Mouse (Mus musculus) stomach, embryonic 15.5 days (tissue): ENCODE measurements at regions not wholly inside any gene's neighbourhood (a gene's known extent, or its start where the extent isn't known, plus 50 kb on each side); places are given as distances from the start of the nearest gene placed in this dataset.
A peak's percentile ranks its signal among the peaks of the same experiment; 100 is the strongest.

ENCODE experiments used
- ATAC-seq: fragments of 200-750 bp; cut with Nextera tagmentation; 2 replicates; pipeline ENCODE4 v1.8.0; 2017; ENCODE audit warnings: low read depth, moderate number of reproducible peaks, moderate TSS enrichment; ENCODE audit not compliant: insufficient read depth, low FRiP score
- H3K27ac ChIP-seq: fragments of 300-500 bp; sonication (generic); 2 replicates; pipeline ENCODE4 v1.5.1; 2015; ENCODE audit warnings: mild to moderate bottlenecking, inconsistent platforms
- H3K27me3 ChIP-seq: fragments of 300-500 bp; sonication (generic); replicated peaks from 2 replicates; pipeline ENCODE4 v1.6.1; 2015; ENCODE audit warnings: inconsistent platforms
- H3K36me3 ChIP-seq: fragments of 300-500 bp; sonication (generic); 2 replicates; pipeline ENCODE4 v1.6.1; 2015; ENCODE audit warnings: inconsistent platforms
- H3K4me1 ChIP-seq: fragments of 300-500 bp; sonication (generic); 2 replicates; pipeline ENCODE4 v1.6.1; 2015; ENCODE audit warnings: inconsistent platforms
- H3K4me2 ChIP-seq: fragments of 300-500 bp; sonication (generic); 2 replicates; pipeline ENCODE4 v1.6.1; 2015; ENCODE audit warnings: mild to moderate bottlenecking, inconsistent platforms
- H3K4me3 ChIP-seq: fragments of 300-500 bp; sonication (generic); replicated peaks from 2 replicates; pipeline ENCODE4 v1.5.1; 2015; ENCODE audit warnings: inconsistent platforms
- H3K9ac ChIP-seq: fragments of 300-500 bp; sonication (generic); 2 replicates; pipeline ENCODE4 v1.6.1; 2015; ENCODE audit warnings: inconsistent platforms
- H3K9me3 ChIP-seq: fragments of 300-500 bp; sonication (generic); 2 replicates; pipeline ENCODE4 v1.6.1; 2016; ENCODE audit warnings: inconsistent platforms
- WGBS: fragments of 180-500 bp; shearing (Covaris S2); methylation state at CpG from one replicate; pipeline ENCODE4 v1.1.7; 2015; 5-methylcytosine and 5-hydroxymethylcytosine counted together

DNA sequence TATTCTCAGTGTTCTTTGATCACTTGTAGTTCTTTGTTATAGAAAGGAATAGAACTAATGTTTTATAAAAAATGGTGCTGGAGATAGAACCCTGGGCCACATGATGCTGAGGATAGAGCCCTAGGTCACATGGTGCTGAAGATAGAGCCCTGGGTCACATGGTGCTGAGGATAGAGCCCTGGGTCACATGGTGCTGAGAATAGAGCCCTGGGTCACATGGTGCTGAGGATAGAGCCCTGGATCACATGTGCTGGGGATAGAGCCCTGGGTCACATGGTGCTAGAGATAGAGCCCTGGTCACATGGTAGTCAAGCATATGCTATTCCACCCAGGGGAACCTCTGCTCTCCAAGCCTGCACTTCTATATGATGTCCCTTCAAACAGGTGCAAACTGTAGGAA, 337.5 kb upstream of the Adamts16 start:
- Histone ChIP-seq H3K27me3 (no peaks in the 10 kb centered on the region), H3K9me3 (no peaks in the 10 kb centered on the region), H3K4me3 (no peak overlapping the region), H3K9ac (no peak overlapping the region), H3K27ac (no peak overlapping the region), H3K4me1 (no peaks in the 10 kb centered on the region), H3K36me3 (no peaks in the 10 kb centered on the region), H3K4me2 (no peak overlapping the region)
- ATAC-seq: no peak

DNA sequence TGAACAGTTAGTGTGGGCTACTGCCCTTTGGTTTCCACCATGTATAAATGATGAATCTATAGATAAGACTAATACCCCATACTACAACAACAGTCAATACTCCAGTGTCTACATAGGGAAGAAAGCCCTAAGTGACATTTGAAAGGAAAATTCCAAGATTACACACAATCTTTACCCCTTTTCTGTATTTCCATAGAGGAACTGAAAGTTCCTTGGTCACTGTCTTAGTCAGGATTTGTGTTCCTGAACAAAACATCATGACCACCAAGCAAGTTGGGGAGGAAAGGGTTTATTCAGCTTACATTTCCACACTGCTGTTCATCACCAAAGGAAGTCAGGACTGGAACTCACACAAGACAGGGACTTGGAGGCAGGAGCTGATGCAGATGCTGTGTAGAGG, 332.7 kb upstream of the Adamts16 start:
- no peak for ATAC-seq
- no peaks in the 10 kb centered on the region for H3K27me3 ChIP-seq
- H3K4me3 ChIP-seq: no peak overlapping the region

GRCm38 (mm10) chr13:71166226-71166625, 324.6 kb upstream of the Adamts16 start:
- no peak overlapping the region for H3K4me3 ChIP-seq
- H3K9ac ChIP-seq: no peak overlapping the region
- WGBS: 75% methylated on average over 3 of the region's 3 CpGs
- ATAC-seq: no peak
- no peaks in the 10 kb centered on the region for H3K4me1 ChIP-seq
- H3K36me3 ChIP-seq: no peaks in the 10 kb centered on the region
- H3K27ac ChIP-seq: no peak overlapping the region
- H3K9me3 ChIP-seq: no peaks in the 10 kb centered on the region
- H3K4me2 ChIP-seq: no peak overlapping the region
- no peaks in the 10 kb centered on the region for H3K27me3 ChIP-seq

More for the DNA sequence above, 332.7 kb upstream of the Adamts16 start:
- Histone ChIP-seq H3K4me2 (no peak overlapping the region), H3K4me1 (no peaks in the 10 kb centered on the region), H3K27ac (no peak overlapping the region), H3K9ac (no peak overlapping the region), H3K9me3 (no peaks in the 10 kb centered on the region), H3K36me3 (no peaks in the 10 kb centered on the region)

DNA sequence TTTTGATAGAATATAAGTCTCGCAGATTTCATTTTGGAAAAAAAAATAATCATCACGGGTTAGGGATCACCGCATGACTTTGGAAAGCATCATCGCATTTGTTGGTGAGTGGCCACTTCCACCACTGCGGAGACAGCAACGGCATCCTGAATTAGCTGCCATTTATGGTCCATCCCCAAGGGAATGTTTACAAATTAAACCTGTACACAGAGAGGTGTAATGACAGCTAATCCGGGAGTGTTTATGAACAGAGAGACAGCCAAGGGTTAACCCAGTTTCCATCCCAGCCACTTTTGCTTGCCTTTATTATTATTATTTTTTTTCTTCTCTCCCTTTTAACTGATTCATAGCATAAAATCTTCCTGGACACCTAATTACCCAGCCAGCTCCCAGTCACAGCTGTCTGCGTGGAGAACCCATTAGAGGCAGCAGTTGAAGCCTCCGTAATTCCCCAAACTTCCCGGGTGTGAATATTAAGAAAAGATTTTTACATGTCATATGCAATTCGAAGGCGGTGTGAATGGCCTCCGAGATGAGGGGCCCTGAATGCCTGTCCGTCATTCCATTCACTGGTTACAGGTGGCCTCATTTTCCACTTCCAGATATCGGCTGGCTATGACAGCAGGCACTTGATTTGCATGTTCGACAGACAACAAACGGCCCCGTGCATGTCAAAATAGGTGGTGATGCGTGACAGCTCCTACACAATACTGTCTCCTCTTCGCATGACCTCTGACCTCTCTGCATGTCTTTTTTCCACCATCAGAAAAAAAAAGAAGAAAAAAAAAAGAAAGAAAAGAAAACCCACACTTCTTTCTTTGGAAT, 323.7 kb upstream of the Adamts16 start:
- Histone ChIP-seq H3K36me3 (no peaks in the 10 kb centered on the region), H3K4me2 (no peak overlapping the region), H3K4me1 (no peaks in the 10 kb centered on the region), H3K9ac (no peak overlapping the region), H3K4me3 (no peak overlapping the region), H3K9me3 (no peaks in the 10 kb centered on the region), H3K27me3 (no peaks in the 10 kb centered on the region), H3K27ac (no peak overlapping the region)
- 70% methylated on average over 20 of the region's 20 CpGs for WGBS
- no peak for ATAC-seq

DNA sequence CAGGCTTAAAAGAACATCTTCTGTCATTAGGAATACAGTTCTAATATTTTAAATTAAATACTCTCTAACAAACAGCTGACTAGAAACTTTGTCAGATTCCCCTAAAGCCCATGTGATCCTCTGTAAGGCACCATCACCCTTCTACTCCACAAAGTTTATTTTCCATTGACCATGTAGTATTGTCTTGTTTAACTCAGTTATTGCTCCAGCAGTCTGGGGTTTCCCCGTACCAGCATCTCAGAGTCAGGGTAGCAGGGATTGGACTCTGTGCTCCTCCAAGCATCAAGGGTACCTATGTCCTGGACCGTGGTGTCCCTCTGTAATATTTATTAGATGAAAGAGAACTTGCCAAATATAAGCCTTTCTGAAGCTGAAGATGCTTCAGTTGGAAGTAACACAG, 322.4 kb upstream of the Adamts16 start:
- ATAC-seq: no peak
- no peaks in the 10 kb centered on the region for H3K27me3 ChIP-seq
- no peak overlapping the region for H3K4me2 ChIP-seq
- H3K36me3 ChIP-seq: no peaks in the 10 kb centered on the region
- 83% methylated on average over 2 of the region's 2 CpGs for WGBS
- no peaks in the 10 kb centered on the region for H3K9me3 ChIP-seq
- H3K9ac ChIP-seq: no peak overlapping the region
- H3K4me3 ChIP-seq: no peak overlapping the region
- H3K4me1 ChIP-seq: no peaks in the 10 kb centered on the region
- H3K27ac ChIP-seq: no peak overlapping the region

DNA sequence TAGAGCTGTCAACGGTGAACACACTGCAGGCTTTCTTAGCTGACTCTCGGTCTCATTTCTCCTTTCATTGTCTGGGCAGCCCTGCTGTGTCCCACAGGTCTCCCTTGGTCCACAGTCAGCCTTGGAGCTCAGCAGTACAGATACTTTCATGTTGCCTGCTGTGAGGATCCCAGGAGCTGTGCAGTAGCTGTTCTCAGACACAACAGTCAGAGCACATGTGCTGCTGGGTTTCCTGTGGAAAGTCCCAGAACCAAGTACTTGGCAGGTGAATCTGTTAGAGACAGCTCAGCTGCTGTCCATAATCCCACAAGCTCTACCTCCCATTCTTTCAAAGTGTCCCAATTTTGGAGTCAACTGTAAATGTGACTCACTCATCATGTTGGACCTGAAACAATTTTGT, 321.3 kb upstream of the Adamts16 start:
- 70% methylated on average over 2 of the region's 2 CpGs for WGBS
- ATAC-seq: no peak
- H3K4me3 ChIP-seq: no peak overlapping the region

GRCm38 (mm10) chr13:71158300-71158860, 316.8 kb upstream of the Adamts16 start:
- ATAC-seq: no peak
- 59% methylated on average over 13 of the region's 13 CpGs for WGBS
- Histone ChIP-seq H3K9me3 (no peaks in the 10 kb centered on the region), H3K4me3 (no peak overlapping the region), H3K27ac (no peak overlapping the region), H3K4me1 (0 out of 2 replicates have a peak, but pooled peaks cover 5% of the 10 kb centered on the region), H3K27me3 (no peaks in the 10 kb centered on the region), H3K4me2 (peak overlapping the region; percentile 29), H3K9ac (no peak overlapping the region), H3K36me3 (no peaks in the 10 kb centered on the region)

More for the DNA sequence above, 321.3 kb upstream of the Adamts16 start:
- Histone ChIP-seq H3K27me3 (no peaks in the 10 kb centered on the region), H3K4me1 (no peaks in the 10 kb centered on the region), H3K9ac (no peak overlapping the region), H3K4me2 (no peak overlapping the region), H3K9me3 (no peaks in the 10 kb centered on the region), H3K27ac (no peak overlapping the region), H3K36me3 (no peaks in the 10 kb centered on the region)

GRCm38 (mm10) chr13:71157656-71158299, 316.2 kb upstream of the Adamts16 start:
- H3K4me1 ChIP-seq: 0 out of 2 replicates have a peak, but pooled peaks cover 5% of the 10 kb centered on the region
- no peak overlapping the region for H3K9ac ChIP-seq
- H3K4me2 ChIP-seq: peak overlapping the region; percentile 29
- no peaks in the 10 kb centered on the region for H3K9me3 ChIP-seq
- no peak overlapping the region for H3K4me3 ChIP-seq
- ATAC-seq: no peak
- H3K36me3 ChIP-seq: no peaks in the 10 kb centered on the region
- WGBS: 45% methylated on average over 14 of the region's 14 CpGs
- H3K27ac ChIP-seq: no peak overlapping the region
- H3K27me3 ChIP-seq: no peaks in the 10 kb centered on the region

DNA sequence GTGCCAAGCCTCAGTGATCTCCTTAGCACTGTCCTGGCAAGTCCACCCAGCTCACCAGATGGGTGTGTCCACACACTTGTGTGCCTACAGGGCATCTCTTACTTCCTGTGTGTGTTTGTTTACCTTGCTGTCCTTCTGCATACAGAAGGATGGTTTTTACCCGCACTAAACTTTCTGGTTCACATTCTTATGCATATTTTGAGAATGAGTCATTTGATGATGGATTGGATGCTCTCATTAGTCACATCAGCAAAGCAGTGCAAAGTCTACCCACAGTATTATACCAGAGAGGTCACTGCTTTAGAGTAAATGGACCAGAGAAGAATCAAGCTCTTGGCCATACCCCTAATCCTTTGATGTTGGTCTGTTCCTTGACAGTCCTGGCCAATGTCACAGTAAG, 308.5 kb upstream of the Adamts16 start:
- WGBS: 30% methylated on average over 1 of the region's 1 CpGs
- H3K4me1 ChIP-seq: no peaks in the 10 kb centered on the region
- H3K9ac ChIP-seq: no peak overlapping the region
- H3K4me3 ChIP-seq: no peak overlapping the region
- no peaks in the 10 kb centered on the region for H3K9me3 ChIP-seq
- no peak for ATAC-seq
- no peak overlapping the region for H3K4me2 ChIP-seq
- no peaks in the 10 kb centered on the region for H3K36me3 ChIP-seq
- no peak overlapping the region for H3K27ac ChIP-seq
- no peaks in the 10 kb centered on the region for H3K27me3 ChIP-seq

DNA sequence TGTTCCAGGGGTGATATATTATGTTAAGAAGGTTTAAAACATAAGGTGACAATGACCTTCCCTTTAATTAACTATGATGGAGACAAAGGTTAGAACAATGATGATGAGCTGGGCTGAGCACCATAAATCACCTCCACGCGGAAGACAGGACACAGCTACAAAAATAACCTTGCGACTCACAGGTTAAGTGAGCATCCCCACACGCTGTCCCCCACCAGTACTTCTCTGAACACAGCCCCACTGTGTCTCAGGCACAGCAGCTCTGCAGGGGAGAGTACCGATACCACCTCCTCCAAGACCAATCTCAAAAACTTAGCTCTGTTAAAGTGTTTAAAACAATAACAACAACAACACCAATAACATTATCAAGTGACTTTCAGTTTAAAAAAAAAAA, 307.7 kb upstream of the Adamts16 start:
- no peak overlapping the region for H3K27ac ChIP-seq
- no peak overlapping the region for H3K9ac ChIP-seq
- no peak overlapping the region for H3K4me2 ChIP-seq
- no peaks in the 10 kb centered on the region for H3K4me1 ChIP-seq
- H3K4me3 ChIP-seq: no peak overlapping the region
- WGBS: 31% methylated on average over 5 of the region's 5 CpGs
- no peaks in the 10 kb centered on the region for H3K27me3 ChIP-seq
- no peaks in the 10 kb centered on the region for H3K9me3 ChIP-seq
- H3K36me3 ChIP-seq: no peaks in the 10 kb centered on the region
- no peak for ATAC-seq

- Histone ChIP-seq H3K9ac (no peak overlapping the region), H3K9me3 (no peaks in the 10 kb centered on the region), H3K4me2 (no peak overlapping the region), H3K4me1 (no peaks in the 10 kb centered on the region), H3K36me3 (no peaks in the 10 kb centered on the region), H3K4me3 (no peak overlapping the region), H3K27ac (no peak overlapping the region), H3K27me3 (no peaks in the 10 kb centered on the region)
- no peak for ATAC-seq
- WGBS: 28% methylated on average over 8 of the region's 8 CpGs
Measured at GRCm38 (mm10) chr13:71148491-71149302, 307.1 kb upstream of the Adamts16 start.
